In the genomic region with DNA sequence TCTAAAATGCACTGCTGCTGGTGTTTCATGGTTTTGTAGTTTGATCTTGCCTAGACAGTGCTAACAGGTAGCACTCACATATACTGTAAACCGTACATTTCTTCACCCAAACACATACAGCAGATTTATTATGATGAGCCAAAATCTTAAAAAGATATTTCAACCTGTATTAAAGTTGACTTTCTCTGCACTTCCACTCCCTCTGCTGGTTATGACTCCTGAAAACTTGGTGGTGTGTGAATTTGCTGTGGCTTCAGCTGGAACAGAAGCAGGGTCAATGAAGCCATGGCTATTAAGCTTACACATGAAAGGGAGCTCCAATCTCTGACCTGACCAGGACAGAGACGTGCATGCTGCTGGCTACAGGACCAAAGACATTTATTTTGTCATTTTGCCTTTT, we compare ENCODE assay signal across 25 mouse cellular contexts.
DNase-seq lines count a peak whose midpoint lies in the region; ATAC-seq and TF ChIP-seq lines count a peak whose summit lies in the region.
"Had no signal": no experiment of that assay in that cellular context is flagged by ENCODE, and none has a peak within 500 bp of the region (broad histone marks: within the 10 kb centered on the region; RNA-seq: fewer than 3 reads in every experiment).

No protein-coding gene starts in this region.

- H3K9ac ChIP-seq in forebrain, postnatal 0 days: no peak overlapping the region
- H3K9ac ChIP-seq in forebrain, embryonic 16.5 days (replicated peaks; ENCODE audit: low read depth, low read length): no peak overlapping the region
- no peak overlapping the region for H3K9ac ChIP-seq in lung, embryonic 14.5 days
- no peak overlapping the region for H3K9ac ChIP-seq in lung, postnatal 0 days (replicated peaks; ENCODE audit: low read depth)
- no peak overlapping the region for H3K9ac ChIP-seq in CH12.LX (ENCODE audit: insufficient read depth, low read depth)
- no peak overlapping the region for H3K9ac ChIP-seq in stomach, postnatal 0 days (ENCODE audit: low read length)
- H3K9ac ChIP-seq: embryonic facial prominence, embryonic 15.5 days; forebrain, embryonic 12.5 days; hindbrain, embryonic 12.5 days; liver, embryonic 13.5 days; neural tube, embryonic 13.5 days had no signal

- dilution Hi-C loops in CH12.LX (cut with MboI; ENCODE audit: extremely low pct_ligation_motif_present, extremely low pct_unique_long_range_greater_than_20kb, low sequenced_read_pairs): no loop called here

- no peaks in the 10 kb centered on the region for H3K4me1 ChIP-seq in forebrain, postnatal 0 days (ENCODE audit: insufficient read depth)
- H3K4me1 ChIP-seq in forebrain, embryonic 16.5 days (replicated peaks; ENCODE audit: control insufficient read depth, insufficient read depth, low read length): no peaks in the 10 kb centered on the region
- H3K4me1 ChIP-seq in lung, embryonic 14.5 days (ENCODE audit: insufficient read depth): no peaks in the 10 kb centered on the region
- no peaks in the 10 kb centered on the region for H3K4me1 ChIP-seq in lung, postnatal 0 days (ENCODE audit: insufficient read depth, low read depth, low read length)
- no peaks in the 10 kb centered on the region for H3K4me1 ChIP-seq in CH12.LX (ENCODE audit: control insufficient read depth in 1 of 2, insufficient read depth in 2 of 2)
- H3K4me1 ChIP-seq in stomach, postnatal 0 days (replicated peaks; ENCODE audit: control insufficient read depth, insufficient read depth): no peaks in the 10 kb centered on the region
- H3K4me1 ChIP-seq in thymus, adult 2 months (replicated peaks; ENCODE audit: control insufficient read depth, insufficient read depth, low read length): no peaks in the 10 kb centered on the region
- H3K4me1 ChIP-seq: embryonic facial prominence, embryonic 15.5 days; forebrain, embryonic 12.5 days; hindbrain, embryonic 12.5 days; liver, embryonic 13.5 days; neural tube, embryonic 13.5 days had no signal

- peak; percentile 42 for TF ChIP-seq RAD21 in CH12.LX (IDR thresholded peaks at IDR 0.05; ENCODE audit: low read depth, low read length)

- no peaks in the 10 kb centered on the region for H3K9me3 ChIP-seq in forebrain, postnatal 0 days (ENCODE audit: low read length)
- no peaks in the 10 kb centered on the region for H3K9me3 ChIP-seq in forebrain, embryonic 16.5 days (ENCODE audit: control insufficient read depth, low read length)
- no peaks in the 10 kb centered on the region for H3K9me3 ChIP-seq in lung, embryonic 14.5 days (ENCODE audit: low read depth, low read length)
- no peaks in the 10 kb centered on the region for H3K9me3 ChIP-seq in lung, postnatal 0 days (ENCODE audit: low read length)
- no peaks in the 10 kb centered on the region for H3K9me3 ChIP-seq in CH12.LX (replicated peaks; ENCODE audit: low read length)
- no peaks in the 10 kb centered on the region for H3K9me3 ChIP-seq in stomach, postnatal 0 days (ENCODE audit: control insufficient read depth, low read length)
- H3K9me3 ChIP-seq: embryonic facial prominence, embryonic 15.5 days; forebrain, embryonic 12.5 days; G1E; hindbrain, embryonic 12.5 days; liver, embryonic 13.5 days; neural tube, embryonic 13.5 days had no signal

- ATAC-seq in forebrain, postnatal 0 days: no peak
- no peak for ATAC-seq in forebrain, embryonic 16.5 days
- ATAC-seq in lung, embryonic 14.5 days (ENCODE audit: insufficient read depth): no peak
- no peak for ATAC-seq in lung, postnatal 0 days
- no peak for ATAC-seq in stomach, postnatal 0 days (ENCODE audit: low FRiP score, low TSS enrichment)
- ATAC-seq: intestine, embryonic 16.5 days had no signal

- no peak for TF ChIP-seq EP300 in lung, postnatal 0 days (IDR thresholded peaks at IDR 0.05)
- no peak for TF ChIP-seq EP300 in CH12.LX (IDR thresholded peaks at IDR 0.05; ENCODE audit: low read length)
- no peak for TF ChIP-seq EP300 in stomach, postnatal 0 days (optimal IDR thresholded peaks at IDR 0.05)

- no peak overlapping the region for H3K4me3 ChIP-seq in forebrain, postnatal 0 days (ENCODE audit: low read depth, low read length)
- no peak overlapping the region for H3K4me3 ChIP-seq in forebrain, embryonic 16.5 days (replicated peaks; ENCODE audit: low read length)
- H3K4me3 ChIP-seq in lung, embryonic 14.5 days (ENCODE audit: low read depth, low read length): no peak overlapping the region
- no peak overlapping the region for H3K4me3 ChIP-seq in lung, postnatal 0 days (ENCODE audit: low read depth, low read length)
- H3K4me3 ChIP-seq in CH12.LX (replicated peaks in 1 of 3; ENCODE audit: low read depth in 2 of 3, low read length in 2 of 3, poor library complexity in 1 of 3): no peak overlapping the region
- no peak overlapping the region for H3K4me3 ChIP-seq in stomach, postnatal 0 days (ENCODE audit: low read depth, low read length)
- no peak overlapping the region for H3K4me3 ChIP-seq in thymus, adult 2 months (ENCODE audit: control insufficient read depth, insufficient read depth, low read length)
- H3K4me3 ChIP-seq: embryonic facial prominence, embryonic 15.5 days; forebrain, embryonic 12.5 days; hindbrain, embryonic 12.5 days; liver, embryonic 13.5 days; neural tube, embryonic 13.5 days had no signal

- H3K27me3 ChIP-seq in forebrain, postnatal 0 days (ENCODE audit: insufficient read depth, low read length): no peaks in the 10 kb centered on the region
- no peaks in the 10 kb centered on the region for H3K27me3 ChIP-seq in forebrain, embryonic 16.5 days (replicated peaks; ENCODE audit: control insufficient read depth, insufficient read depth, low read length)
- H3K27me3 ChIP-seq in lung, embryonic 14.5 days (ENCODE audit: insufficient read depth, low read length): no peaks in the 10 kb centered on the region
- no peaks in the 10 kb centered on the region for H3K27me3 ChIP-seq in lung, postnatal 0 days (replicated peaks; ENCODE audit: insufficient read depth, low read length)
- H3K27me3 ChIP-seq in CH12.LX (replicated peaks): no peaks in the 10 kb centered on the region
- no peaks in the 10 kb centered on the region for H3K27me3 ChIP-seq in stomach, postnatal 0 days (ENCODE audit: control insufficient read depth, insufficient read depth, low read length)
- H3K27me3 ChIP-seq in thymus, adult 2 months (ENCODE audit: control insufficient read depth, insufficient read depth, low read length): no peaks in the 10 kb centered on the region
- H3K27me3 ChIP-seq: embryonic facial prominence, embryonic 15.5 days; forebrain, embryonic 12.5 days; hindbrain, embryonic 12.5 days; liver, embryonic 13.5 days; neural tube, embryonic 13.5 days had no signal

- no peak overlapping the region for H3K4me2 ChIP-seq in forebrain, postnatal 0 days (ENCODE audit: low read depth)
- H3K4me2 ChIP-seq in forebrain, embryonic 16.5 days (ENCODE audit: low read length): no peak overlapping the region
- H3K4me2 ChIP-seq in lung, embryonic 14.5 days: no peak overlapping the region
- no peak overlapping the region for H3K4me2 ChIP-seq in lung, postnatal 0 days (replicated peaks; ENCODE audit: low read depth, low read length)
- no peak overlapping the region for H3K4me2 ChIP-seq in CH12.LX (ENCODE audit: insufficient read depth, low read depth, poor library complexity, severe bottlenecking)
- H3K4me2 ChIP-seq in stomach, postnatal 0 days (replicated peaks; ENCODE audit: low read depth): no peak overlapping the region
- H3K4me2 ChIP-seq: embryonic facial prominence, embryonic 15.5 days; forebrain, embryonic 12.5 days; hindbrain, embryonic 12.5 days; liver, embryonic 13.5 days; neural tube, embryonic 13.5 days had no signal

- no peaks in the 10 kb centered on the region for H3K79me2 ChIP-seq in CH12.LX (replicated peaks; ENCODE audit: control insufficient read depth, extremely low read depth, insufficient read depth, poor library complexity, severe bottlenecking)

- H3K36me3 ChIP-seq in forebrain, postnatal 0 days (ENCODE audit: insufficient read depth): no peaks in the 10 kb centered on the region
- no peaks in the 10 kb centered on the region for H3K36me3 ChIP-seq in forebrain, embryonic 16.5 days (ENCODE audit: control insufficient read depth, insufficient read depth)
- H3K36me3 ChIP-seq in lung, embryonic 14.5 days (ENCODE audit: insufficient read depth): no peaks in the 10 kb centered on the region
- H3K36me3 ChIP-seq in lung, postnatal 0 days (ENCODE audit: insufficient read depth, low read length): no peaks in the 10 kb centered on the region
- no peaks in the 10 kb centered on the region for H3K36me3 ChIP-seq in CH12.LX (replicated peaks in 1 of 2; ENCODE audit: control insufficient read depth in 1 of 2, insufficient read depth in 1 of 2, low read length in 1 of 2)
- no peaks in the 10 kb centered on the region for H3K36me3 ChIP-seq in stomach, postnatal 0 days (ENCODE audit: control insufficient read depth, insufficient read depth, low read length)
- no peaks in the 10 kb centered on the region for H3K36me3 ChIP-seq in thymus, adult 2 months (ENCODE audit: control insufficient read depth, insufficient read depth, low read length)
- H3K36me3 ChIP-seq: embryonic facial prominence, embryonic 15.5 days; forebrain, embryonic 12.5 days; G1E; hindbrain, embryonic 12.5 days; liver, embryonic 13.5 days; neural tube, embryonic 13.5 days had no signal

- in situ Hi-C loops in CH12.LX (cut with MboI; ENCODE audit: low pct_ligation_motif_present, low pct_unique_long_range_greater_than_20kb, low sequenced_read_pairs): loop anchor here (25.0 kb wide), 2 partner anchors 391 to 566 kb away; a partner anchor contains a TSS

- TF ChIP-seq CTCF in forebrain, postnatal 0 days (IDR thresholded peaks at IDR 0.05; ENCODE audit: low read depth): peak; percentile 43
- TF ChIP-seq CTCF in lung, embryonic 14.5 days (IDR thresholded peaks at IDR 0.05; ENCODE audit: low read depth): 0 out of 2 replicates have a peak, but pooled peaks have one; percentile 13
- TF ChIP-seq CTCF in lung, postnatal 0 days (IDR thresholded peaks at IDR 0.05): no peak
- TF ChIP-seq CTCF in CH12.LX (conservative IDR thresholded peaks at IDR 0.05 in 1 of 2, IDR thresholded peaks at IDR 0.05 in 1 of 2; ENCODE audit: low read depth in 2 of 2, low read length in 2 of 2): no peak; a peak in 1 of 4 replicates
- 0 out of 2 replicates have a peak, but pooled peaks have one; percentile 10 for TF ChIP-seq CTCF in stomach, postnatal 0 days (IDR thresholded peaks at IDR 0.05; ENCODE audit: low read depth)
- no peak for TF ChIP-seq CTCF in thymus, adult 2 months (IDR thresholded peaks at IDR 0.05; ENCODE audit: borderline replicate concordance, control insufficient read depth, extremely low read depth, insufficient read depth, low read length, poor library complexity)

- 74% methylated on average over 2 of the region's 2 CpGs for WGBS in forebrain, postnatal 0 days
- WGBS in forebrain, embryonic 16.5 days: 72% methylated on average over 2 of the region's 2 CpGs
- WGBS in lung, embryonic 14.5 days: 53% methylated on average over 2 of the region's 2 CpGs
- 57% methylated on average over 2 of the region's 2 CpGs for WGBS in lung, postnatal 0 days
- WGBS in stomach, postnatal 0 days: 43% methylated on average over 2 of the region's 2 CpGs
- WGBS in thymus, adult 2 months: 69% methylated on average over 2 of the region's 2 CpGs

- DNase-seq in forebrain, postnatal 0 days: peak; percentile 2
- peak; percentile 2 for DNase-seq in lung, embryonic 14.5 days
- no peak for DNase-seq in lung, postnatal 0 days (ENCODE audit: low spot score)
- no peak for DNase-seq in CH12.LX (ENCODE audit: extremely low read depth)
- no peak for DNase-seq in stomach, postnatal 0 days (ENCODE audit: low spot score)
- no peak for DNase-seq in thymus, adult 2 months
- DNase-seq: adrenal gland, postnatal 10 days; cerebellum, adult 18-20 months; cerebellum, postnatal 10 days; gastrocnemius, postnatal 14 days; heart, postnatal 14 days; kidney, adult 9 months; kidney, postnatal 14 days; left cerebral cortex, postnatal 4 days; liver, embryonic 13.5 days; lung, adult 18-20 months; lung, postnatal 14 days; right cerebral cortex, postnatal 4 days had no signal

- TF ChIP-seq POLR2A in CH12.LX (IDR thresholded peaks at IDR 0.05; ENCODE audit: low read depth, low read length): no peak
- TF ChIP-seq POLR2A in thymus, adult 2 months (IDR thresholded peaks at IDR 0.05; ENCODE audit: control insufficient read depth, extremely low read depth, insufficient read depth, low read length, poor library complexity): no peak

- no peak overlapping the region for H3K27ac ChIP-seq in forebrain, postnatal 0 days (ENCODE audit: low read depth, low read length)
- no peak overlapping the region for H3K27ac ChIP-seq in forebrain, embryonic 16.5 days (ENCODE audit: low read length)
- no peak overlapping the region for H3K27ac ChIP-seq in lung, embryonic 14.5 days (ENCODE audit: low read depth)
- H3K27ac ChIP-seq in lung, postnatal 0 days (ENCODE audit: low read length): no peak overlapping the region
- no peak overlapping the region for H3K27ac ChIP-seq in CH12.LX (ENCODE audit: insufficient read depth, low read depth)
- H3K27ac ChIP-seq in stomach, postnatal 0 days (replicated peaks): no peak overlapping the region
- no peak overlapping the region for H3K27ac ChIP-seq in thymus, adult 2 months (ENCODE audit: control insufficient read depth, insufficient read depth, low read length)
- H3K27ac ChIP-seq: embryonic facial prominence, embryonic 15.5 days; forebrain, embryonic 12.5 days; hindbrain, embryonic 12.5 days; liver, embryonic 13.5 days; neural tube, embryonic 13.5 days had no signal

Comparison
In these comparisons a context has a peak if more than half of its experiments do, and no peak if none do; other contexts are left out.
1. DNase-seq: peak in forebrain, postnatal 0 days (single experiment) and lung, embryonic 14.5 days (single experiment); none in lung, postnatal 0 days (single experiment), CH12.LX (single experiment), stomach, postnatal 0 days (single experiment) and thymus, adult 2 months (single experiment).
2. CTCF ChIP-seq: peak in forebrain, postnatal 0 days (single experiment), lung, embryonic 14.5 days (single experiment) and stomach, postnatal 0 days (single experiment); none in lung, postnatal 0 days (single experiment), CH12.LX (0 of 2) and thymus, adult 2 months (single experiment).